Mouse (Mus musculus) thymus, adult 2 months (tissue): ENCODE measurements at regions not wholly inside any gene's neighbourhood (a gene's known extent, or its start where the extent isn't known, plus 50 kb on each side); places are given as distances from the start of the nearest gene placed in this dataset.

Experiments
- CTCF ChIP-seq: fragments of 200-500 bp; IDR thresholded peaks from 2 replicates; pipeline ENCODE4 v1.5.1; 2012; ENCODE audit warnings: mild to moderate bottlenecking, control low read depth, low read length, moderate library complexity, borderline replicate concordance; ENCODE audit not compliant: control insufficient read depth, poor library complexity, insufficient read depth; ENCODE audit errors: extremely low read depth
- POLR2A ChIP-seq: fragments of 200-500 bp; IDR thresholded peaks from 2 replicates; pipeline ENCODE4 v1.6.1; 2012; ENCODE audit warnings: mild to moderate bottlenecking, low read length, control low read depth, moderate library complexity; ENCODE audit not compliant: control insufficient read depth, poor library complexity, insufficient read depth; ENCODE audit errors: extremely low read depth

DNA sequence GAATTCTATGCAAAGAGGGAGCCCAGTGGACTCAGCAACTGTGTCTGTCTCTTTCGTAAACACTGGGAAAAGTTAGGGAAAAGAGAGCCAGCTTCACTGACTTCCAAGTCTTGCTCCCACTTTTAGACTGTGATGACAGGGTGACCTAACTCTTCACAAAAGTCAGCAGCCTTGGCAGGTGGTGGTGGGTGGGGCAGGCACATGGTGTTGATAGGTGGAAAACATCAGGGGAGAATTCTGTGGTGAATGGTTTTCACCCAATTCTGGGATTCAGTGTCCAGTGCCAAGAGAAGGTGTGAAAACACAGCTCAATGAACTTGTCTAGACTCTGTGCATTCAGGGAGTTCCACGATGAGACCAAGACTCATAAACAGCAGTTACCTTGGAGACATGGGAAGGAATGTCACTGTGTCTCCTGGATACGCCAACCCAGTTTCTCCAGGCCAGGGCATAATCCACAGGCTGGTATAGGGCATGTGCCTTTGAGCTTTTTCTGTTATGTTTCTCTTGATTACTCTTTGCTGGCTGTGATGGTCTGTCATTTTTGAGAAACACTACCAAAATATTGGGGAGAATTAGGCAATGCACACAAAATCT is 238.9 kb upstream of the Ednra start:
- no peak for TF ChIP-seq CTCF
- no peak for TF ChIP-seq POLR2A
